Mouse (Mus musculus): ENCODE data around the gene Gipc2. TPM values are rescaled to one million over a fixed set of nuclear protein-coding genes. Genes with fewer than 3 reads are reported as not detected.

Gipc2 gene
- polyA plus RNA-seq, 1 experiment from 2014 or later = 17.8 TPM

GRCm38 (mm10) chr3:152152483-152152804 is 13.6 kb downstream of the Gipc2 start:
- ATAC-seq (ENCODE audit: low read depth) = peak; percentile 95
- H3K4me1 ChIP-seq (ENCODE audit: control insufficient read depth, low read depth, low read length) = peaks cover 46% of the 10 kb centered on the region
- no peaks in the 10 kb centered on the region for H3K9me3 ChIP-seq (replicated peaks; ENCODE audit: control insufficient read depth, low read length)
- peak overlapping the region; percentile 33 for H3K4me3 ChIP-seq (ENCODE audit: low read depth, low read length)
- H3K27me3 ChIP-seq (ENCODE audit: control insufficient read depth, insufficient read depth, low read depth, low read length) = no peaks in the 10 kb centered on the region
- H3K36me3 ChIP-seq (ENCODE audit: control insufficient read depth, insufficient read depth) = no peaks in the 10 kb centered on the region
- peak overlapping the region; percentile 54 for H3K9ac ChIP-seq (ENCODE audit: low read depth, low read length)
- WGBS (ENCODE audit: insufficient replicate concordance) = 35% methylated on average over 1 of the region's 1 CpGs
- peak overlapping the region; percentile 56 for H3K4me2 ChIP-seq (ENCODE audit: low read depth, low read length)
- H3K27ac ChIP-seq (ENCODE audit: low read length) = peak overlapping the region; percentile 81

GRCm38 (mm10) chr3:152151725-152152482 is 14.1 kb downstream of the Gipc2 start:
- H3K4me3 ChIP-seq (ENCODE audit: low read depth, low read length) = peak overlapping the region; percentile 33
- H3K4me2 ChIP-seq (ENCODE audit: low read depth, low read length) = peak overlapping the region; percentile 56
- WGBS (ENCODE audit: insufficient replicate concordance) = 50% methylated on average over 29 of the region's 29 CpGs
- H3K27me3 ChIP-seq (ENCODE audit: control insufficient read depth, insufficient read depth, low read depth, low read length) = no peaks in the 10 kb centered on the region
- peak overlapping the region; percentile 54 for H3K9ac ChIP-seq (ENCODE audit: low read depth, low read length)
- H3K9me3 ChIP-seq (replicated peaks; ENCODE audit: control insufficient read depth, low read length) = no peaks in the 10 kb centered on the region
- no peaks in the 10 kb centered on the region for H3K36me3 ChIP-seq (ENCODE audit: control insufficient read depth, insufficient read depth)
- ATAC-seq (ENCODE audit: low read depth) = peak; percentile 41
- H3K4me1 ChIP-seq (ENCODE audit: control insufficient read depth, low read depth, low read length) = peaks cover 49% of the 10 kb centered on the region
- H3K27ac ChIP-seq (ENCODE audit: low read length) = peak overlapping the region; percentile 81

GRCm38 (mm10) chr3:152149863-152150262 is 16.2 kb downstream of the Gipc2 start:
- H3K36me3 ChIP-seq (ENCODE audit: control insufficient read depth, insufficient read depth) = no peaks in the 10 kb centered on the region
- no peak overlapping the region for H3K4me3 ChIP-seq (ENCODE audit: low read depth, low read length)
- H3K27ac ChIP-seq (ENCODE audit: low read length) = no peak overlapping the region; the same call in 1 of the 2 replicates
- no peak overlapping the region for H3K9ac ChIP-seq (ENCODE audit: low read depth, low read length)
- WGBS (ENCODE audit: insufficient replicate concordance) = 6% methylated on average over 3 of the region's 3 CpGs
- H3K4me2 ChIP-seq (ENCODE audit: low read depth, low read length) = no peak overlapping the region
- ATAC-seq (ENCODE audit: low read depth) = no peak
- H3K9me3 ChIP-seq (replicated peaks; ENCODE audit: control insufficient read depth, low read length) = no peaks in the 10 kb centered on the region
- no peaks in the 10 kb centered on the region for H3K27me3 ChIP-seq (ENCODE audit: control insufficient read depth, insufficient read depth, low read depth, low read length)
- peaks cover 49% of the 10 kb centered on the region for H3K4me1 ChIP-seq (ENCODE audit: control insufficient read depth, low read depth, low read length)

- Histone ChIP-seq H3K4me1 (ENCODE audit: control insufficient read depth, low read depth, low read length) (peaks cover 46% of the 10 kb centered on the region), H3K9me3 (replicated peaks; ENCODE audit: control insufficient read depth, low read length) (no peaks in the 10 kb centered on the region), H3K27ac (ENCODE audit: low read length) (no peak overlapping the region; the same call in 1 of the 2 replicates), H3K27me3 (ENCODE audit: control insufficient read depth, insufficient read depth, low read depth, low read length) (no peaks in the 10 kb centered on the region), H3K9ac (ENCODE audit: low read depth, low read length) (no peak overlapping the region), H3K4me2 (ENCODE audit: low read depth, low read length) (no peak overlapping the region), H3K4me3 (ENCODE audit: low read depth, low read length) (no peak overlapping the region), H3K36me3 (ENCODE audit: control insufficient read depth, insufficient read depth) (no peaks in the 10 kb centered on the region)
- ATAC-seq (ENCODE audit: low read depth) = no peak
- 23% methylated on average over 7 of the region's 7 CpGs for WGBS (ENCODE audit: insufficient replicate concordance)
Measured at GRCm38 (mm10) chr3:152149449-152149848, 16.6 kb downstream of the Gipc2 start.

- Histone ChIP-seq H3K27me3 (ENCODE audit: control insufficient read depth, insufficient read depth, low read depth, low read length) (no peaks in the 10 kb centered on the region), H3K4me3 (ENCODE audit: low read depth, low read length) (no peak overlapping the region), H3K4me2 (ENCODE audit: low read depth, low read length) (no peak overlapping the region), H3K9ac (ENCODE audit: low read depth, low read length) (no peak overlapping the region), H3K36me3 (ENCODE audit: control insufficient read depth, insufficient read depth) (no peaks in the 10 kb centered on the region), H3K4me1 (ENCODE audit: control insufficient read depth, low read depth, low read length) (peaks cover 24% of the 10 kb centered on the region), H3K27ac (ENCODE audit: low read length) (no peak overlapping the region), H3K9me3 (replicated peaks; ENCODE audit: control insufficient read depth, low read length) (no peaks in the 10 kb centered on the region)
- 55% methylated on average over 12 of the region's 12 CpGs for whole genome bisulfite sequencing (ENCODE audit: insufficient replicate concordance)
- ATAC-seq (ENCODE audit: low read depth) = no peak
Measured at GRCm38 (mm10) chr3:152147085-152147831, 18.8 kb downstream of the Gipc2 start.

- Histone ChIP-seq H3K4me1 (ENCODE audit: control insufficient read depth, low read depth, low read length) (peaks cover 10% of the 10 kb centered on the region), H3K9me3 (replicated peaks; ENCODE audit: control insufficient read depth, low read length) (no peaks in the 10 kb centered on the region), H3K4me2 (ENCODE audit: low read depth, low read length) (no peak overlapping the region), H3K36me3 (ENCODE audit: control insufficient read depth, insufficient read depth) (no peaks in the 10 kb centered on the region), H3K27me3 (ENCODE audit: control insufficient read depth, insufficient read depth, low read depth, low read length) (no peaks in the 10 kb centered on the region), H3K27ac (ENCODE audit: low read length) (no peak overlapping the region), H3K4me3 (ENCODE audit: low read depth, low read length) (no peak overlapping the region), H3K9ac (ENCODE audit: low read depth, low read length) (no peak overlapping the region)
- ATAC-seq (ENCODE audit: low read depth) = peak; percentile 38; the same call in 1 of the 2 replicates
- 58% methylated on average over 2 of the region's 2 CpGs for WGBS (ENCODE audit: insufficient replicate concordance)
Measured at GRCm38 (mm10) chr3:152145186-152145585, 20.8 kb downstream of the Gipc2 start.

- Histone ChIP-seq H3K4me1 (ENCODE audit: control insufficient read depth, low read depth, low read length) (peaks cover 3% of the 10 kb centered on the region), H3K27ac (ENCODE audit: low read length) (no peak overlapping the region), H3K4me3 (ENCODE audit: low read depth, low read length) (no peak overlapping the region), H3K9ac (ENCODE audit: low read depth, low read length) (no peak overlapping the region), H3K27me3 (ENCODE audit: control insufficient read depth, insufficient read depth, low read depth, low read length) (no peaks in the 10 kb centered on the region), H3K4me2 (ENCODE audit: low read depth, low read length) (no peak overlapping the region), H3K9me3 (replicated peaks; ENCODE audit: control insufficient read depth, low read length) (no peaks in the 10 kb centered on the region), H3K36me3 (ENCODE audit: control insufficient read depth, insufficient read depth) (no peaks in the 10 kb centered on the region)
- ATAC-seq (ENCODE audit: low read depth) = no peak
- WGBS (ENCODE audit: insufficient replicate concordance) = 46% methylated on average over 6 of the region's 6 CpGs
Measured at GRCm38 (mm10) chr3:152142989-152143695, 22.9 kb downstream of the Gipc2 start.

GRCm38 (mm10) chr3:152142146-152142545 is 23.9 kb downstream of the Gipc2 start:
- H3K27ac ChIP-seq (ENCODE audit: low read length) = no peak overlapping the region
- 61% methylated on average over 3 of the region's 3 CpGs for WGBS (ENCODE audit: insufficient replicate concordance)
- H3K4me1 ChIP-seq (ENCODE audit: control insufficient read depth, low read depth, low read length) = no peaks in the 10 kb centered on the region; the same call in 1 of the 2 replicates
- ATAC-seq (ENCODE audit: low read depth) = no peak
- no peaks in the 10 kb centered on the region for H3K9me3 ChIP-seq (replicated peaks; ENCODE audit: control insufficient read depth, low read length)
- H3K4me3 ChIP-seq (ENCODE audit: low read depth, low read length) = no peak overlapping the region
- H3K9ac ChIP-seq (ENCODE audit: low read depth, low read length) = no peak overlapping the region
- no peaks in the 10 kb centered on the region for H3K36me3 ChIP-seq (ENCODE audit: control insufficient read depth, insufficient read depth)
- no peaks in the 10 kb centered on the region for H3K27me3 ChIP-seq (ENCODE audit: control insufficient read depth, insufficient read depth, low read depth, low read length)
- H3K4me2 ChIP-seq (ENCODE audit: low read depth, low read length) = no peak overlapping the region

Data from liver, embryonic 16.5 days (tissue).